Mouse (Mus musculus) cerebellum, adult 2 months (tissue): ENCODE data around the gene Clic5. TPM values are rescaled to one million over a fixed set of nuclear protein-coding genes. Genes with fewer than 3 reads are reported as not detected.

Experiments
- DNase-seq, 2 experiments: peaks; one replicate each; pipeline ENCODE4 v3.0.0; 2021
- H3K27ac ChIP-seq: fragments of 200-500 bp; 2 replicates; pipeline ENCODE4 v1.5.1; 2012; ENCODE audit warnings: low read length, control low read depth, inconsistent platforms; ENCODE audit not compliant: insufficient read depth
- H3K27me3 ChIP-seq: fragments of 200-500 bp; 2 replicates; pipeline ENCODE4 v1.6.1; 2012; ENCODE audit warnings: inconsistent platforms, mild to moderate bottlenecking, low read length, moderate library complexity; ENCODE audit not compliant: control insufficient read depth, insufficient read depth
- H3K4me1 ChIP-seq: fragments of 200-500 bp; 2 replicates; pipeline ENCODE4 v1.6.1; 2011; ENCODE audit warnings: low read length; ENCODE audit not compliant: control insufficient read depth, insufficient read depth
- H3K4me3 ChIP-seq: fragments of 200-500 bp; replicated peaks from 2 replicates; pipeline ENCODE3; 2011; ENCODE audit warnings: mild to moderate bottlenecking, low read depth, low read length, control low read depth; ENCODE audit not compliant: insufficient read depth
- CTCF ChIP-seq: fragments of 200-500 bp; IDR thresholded peaks from 2 replicates; pipeline ENCODE4 v1.5.1; 2011; ENCODE audit warnings: low read depth, mild to moderate bottlenecking, control low read depth, low read length, moderate library complexity, borderline replicate concordance; ENCODE audit not compliant: insufficient read depth
- POLR2A ChIP-seq: fragments of 200-500 bp; IDR thresholded peaks from 2 replicates; pipeline ENCODE4 v1.6.1; 2011; ENCODE audit warnings: low read length, control low read depth, borderline replicate concordance; ENCODE audit not compliant: insufficient read depth
- WGBS: fragments of 180-500 bp; shearing (Covaris S2); methylation state at CpG from one replicate; pipeline ENCODE4 v1.1.7; 2018; 5-methylcytosine and 5-hydroxymethylcytosine counted together
- polyA plus RNA-seq: library from polyadenylated mRNA; depleted of rRNA; stranded (reverse); fragments of >200 nt; gene quantifications from 2 replicates; pipeline ENCODE4 v1.2.3, GENCODE M21; 2012

Gene Clic5
- polyA plus RNA-seq, 1 experiment: 2.7 TPM

GRCm38 (mm10) chr17:44228428-44228827 lies 40.0 kb downstream of the Clic5 start:
- H3K4me3 ChIP-seq: no peak overlapping the region
- 86% methylated on average over 5 of the region's 5 CpGs for WGBS
- H3K27ac ChIP-seq: no peak overlapping the region
- no peak for DNase-seq
- no peaks in the 10 kb centered on the region for H3K4me1 ChIP-seq
- no peaks in the 10 kb centered on the region for H3K27me3 ChIP-seq
- TF ChIP-seq POLR2A (no peak), CTCF (no peak)

DNA sequence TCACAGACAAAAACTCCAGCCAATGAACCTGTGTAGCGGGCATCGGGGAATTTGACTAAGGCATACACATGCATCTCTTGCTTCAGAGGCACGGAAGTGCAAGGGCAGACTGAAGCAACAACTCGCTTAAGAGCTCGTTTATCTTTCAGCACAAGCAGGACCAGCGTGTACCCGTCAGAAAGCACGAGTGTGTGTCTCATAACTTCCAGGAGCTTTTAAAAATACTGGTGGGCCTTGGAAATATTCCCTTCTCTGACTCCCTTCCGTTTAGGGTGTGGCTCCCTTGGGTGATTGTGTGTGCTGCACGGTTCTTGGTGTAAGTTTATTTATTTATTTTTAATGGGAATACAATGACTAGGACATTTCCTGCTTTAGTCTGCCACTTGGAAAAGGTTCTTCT lies 41.7 kb downstream of the Clic5 start:
- Histone ChIP-seq H3K4me1 (no peaks in the 10 kb centered on the region), H3K4me3 (no peak overlapping the region), H3K27ac (no peak overlapping the region), H3K27me3 (no peaks in the 10 kb centered on the region)
- no peak for DNase-seq
- TF ChIP-seq POLR2A (no peak), CTCF (no peak)
- 91% methylated on average over 10 of the region's 10 CpGs for WGBS

DNA sequence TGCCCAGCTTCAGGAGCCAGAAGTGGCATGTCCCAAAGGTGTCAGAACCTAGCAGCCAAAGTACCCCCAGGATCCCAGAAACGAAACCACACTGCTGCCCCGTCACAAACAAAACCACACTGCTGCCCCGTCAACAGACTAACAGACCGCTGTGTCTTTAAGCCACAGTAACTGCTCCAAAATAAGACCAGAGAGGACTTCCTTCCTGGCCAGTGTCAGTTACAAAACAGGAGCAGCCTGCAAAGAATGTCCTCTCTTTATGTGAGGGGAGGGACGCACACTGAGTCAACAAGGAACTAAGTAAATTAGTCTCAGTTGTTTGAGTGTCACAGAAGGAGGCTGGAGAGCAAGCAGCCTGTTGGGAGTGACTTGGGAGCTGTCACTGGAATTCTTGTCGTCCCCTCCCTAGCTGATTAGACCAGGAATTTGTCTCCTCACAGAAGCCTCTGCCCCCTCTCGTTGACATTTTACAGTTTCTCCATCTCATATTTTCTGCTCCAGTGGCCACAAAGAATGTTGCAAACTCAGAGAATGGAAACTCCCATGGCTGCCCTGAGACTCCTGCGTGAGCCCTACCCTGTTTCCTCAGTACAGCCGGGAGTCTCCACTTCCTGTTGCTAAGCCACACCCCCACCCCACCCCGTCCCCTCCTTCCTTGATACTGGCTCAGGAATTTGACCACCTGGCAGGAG lies 50.8 kb downstream of the Clic5 start:
- DNase-seq: no peak
- Histone ChIP-seq H3K27ac (no peak overlapping the region; the same call in 1 of the 2 replicates), H3K4me1 (no peaks in the 10 kb centered on the region), H3K27me3 (no peaks in the 10 kb centered on the region), H3K4me3 (no peak overlapping the region)
- no peak for TF ChIP-seq CTCF
- no peak for TF ChIP-seq POLR2A
- WGBS: 11% methylated on average over 10 of the region's 10 CpGs

GRCm38 (mm10) chr17:44240742-44241141 lies 52.4 kb downstream of the Clic5 start:
- Histone ChIP-seq H3K27ac (no peak overlapping the region), H3K4me3 (no peak overlapping the region), H3K27me3 (no peaks in the 10 kb centered on the region), H3K4me1 (no peaks in the 10 kb centered on the region)
- no peak for DNase-seq
- TF ChIP-seq POLR2A: no peak
- no peak for TF ChIP-seq CTCF
- WGBS: 95% methylated on average over 2 of the region's 2 CpGs

GRCm38 (mm10) chr17:44244096-44244495 lies 55.7 kb downstream of the Clic5 start:
- no peak for TF ChIP-seq POLR2A
- no peak for TF ChIP-seq CTCF
- 43% methylated on average over 5 of the region's 5 CpGs for WGBS
- DNase-seq: no peak

DNA sequence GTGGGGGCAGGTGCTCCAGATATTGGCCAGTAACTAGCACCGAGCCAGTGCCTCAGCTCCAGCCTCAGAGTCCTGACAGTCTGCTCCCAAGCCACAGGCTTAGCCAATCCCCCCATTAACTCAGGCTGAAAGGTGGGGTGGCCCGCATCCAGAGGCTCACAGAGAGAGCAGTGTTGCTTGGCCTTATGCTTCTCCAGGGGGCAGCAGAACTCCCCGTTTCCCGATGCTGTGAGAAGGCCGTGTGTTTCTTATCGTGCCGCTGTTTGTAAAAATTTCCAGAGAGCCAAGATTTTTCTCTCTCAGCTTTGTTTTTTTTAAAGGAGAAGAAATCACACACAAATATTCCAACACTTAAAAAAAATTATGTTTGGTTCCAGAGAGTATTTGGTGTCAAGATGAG lies 56.2 kb downstream of the Clic5 start:
- no peaks in the 10 kb centered on the region for H3K27me3 ChIP-seq
- no peak for TF ChIP-seq POLR2A
- no peak for TF ChIP-seq CTCF
- DNase-seq: no peak
- no peaks in the 10 kb centered on the region for H3K4me1 ChIP-seq
- H3K27ac ChIP-seq: no peak overlapping the region
- no peak overlapping the region for H3K4me3 ChIP-seq
- 24% methylated on average over 7 of the region's 7 CpGs for WGBS

More at GRCm38 (mm10) chr17:44244096-44244495, 55.7 kb downstream of the Clic5 start:
- Histone ChIP-seq H3K4me1 (no peaks in the 10 kb centered on the region), H3K4me3 (no peak overlapping the region), H3K27ac (no peak overlapping the region), H3K27me3 (no peaks in the 10 kb centered on the region)

- no peak for DNase-seq
- 60% methylated on average over 9 of the region's 9 CpGs for WGBS
- no peak for TF ChIP-seq POLR2A
- TF ChIP-seq CTCF: no peak
Observed at GRCm38 (mm10) chr17:44246153-44246700, 57.8 kb downstream of the Clic5 start.

GRCm38 (mm10) chr17:44249544-44249943 lies 61.2 kb downstream of the Clic5 start:
- no peak for DNase-seq
- Histone ChIP-seq H3K27ac (no peak overlapping the region), H3K27me3 (no peaks in the 10 kb centered on the region), H3K4me1 (no peaks in the 10 kb centered on the region), H3K4me3 (no peak overlapping the region)
- TF ChIP-seq CTCF (no peak), POLR2A (no peak)
- 79% methylated on average over 4 of the region's 4 CpGs for WGBS

More at GRCm38 (mm10) chr17:44246153-44246700, 57.8 kb downstream of the Clic5 start:
- Histone ChIP-seq H3K27me3 (no peaks in the 10 kb centered on the region), H3K4me1 (no peaks in the 10 kb centered on the region), H3K4me3 (no peak overlapping the region), H3K27ac (no peak overlapping the region)
